Mouse (Mus musculus) liver, embryonic 14.5 days (tissue): ENCODE measurements around the gene Csnk1g2. TPM values are rescaled to one million over a fixed set of nuclear protein-coding genes. Genes with fewer than 3 reads are reported as not detected.
"Not testable (repeated sequence)": the region's sequence is repeated elsewhere in the genome, so short reads cannot be mapped to it uniquely, and the experiment has no call there.

Experiments used
- ATAC-seq: fragments of 200-750 bp; cut with Nextera tagmentation; 2 replicates; pipeline ENCODE4 v1.8.0; 2017; ENCODE audit warnings: moderate number of reproducible peaks, mild to moderate bottlenecking, moderate library complexity; ENCODE audit not compliant: insufficient read depth
- DNase-seq, 3 experiments: peaks; one replicate each; pipeline ENCODE4 v3.0.0-alpha.2; 2012 to 2013; ENCODE audit warnings: low read depth in 3 of 3, low spot score in 3 of 3
- H3K27ac ChIP-seq: fragments of 300-500 bp; sonication (generic); 2 replicates; pipeline ENCODE4 v1.5.1; 2014; ENCODE audit warnings: moderate library complexity, mild to moderate bottlenecking, control low read depth, inconsistent platforms
- H3K27me3 ChIP-seq: fragments of 300-500 bp; sonication (generic); 2 replicates; pipeline ENCODE4 v1.6.1; 2014; ENCODE audit warnings: mild to moderate bottlenecking, low read length, moderate library complexity; ENCODE audit not compliant: control insufficient read depth, insufficient read depth
- H3K36me3 ChIP-seq: fragments of 300-500 bp; sonication (generic); replicated peaks from 2 replicates; pipeline ENCODE4 v1.6.1; 2014; ENCODE audit warnings: low read depth; ENCODE audit not compliant: control insufficient read depth, insufficient read depth
- H3K4me1 ChIP-seq, 2 experiments: fragments of 200-500 bp in 1 of 2; fragments of 300-500 bp in 1 of 2; sonication (generic) in 1 of 2; replicated peaks; 2 replicates each; pipeline ENCODE4 v1.6.1; 2012 to 2014; ENCODE audit warnings: antibody characterized with exemption in 1 of 2, inconsistent platforms in 1 of 2, low read length in 1 of 2; ENCODE audit not compliant: control insufficient read depth in 2 of 2, insufficient read depth in 2 of 2
- H3K4me2 ChIP-seq: fragments of 300-500 bp; sonication (generic); 2 replicates; pipeline ENCODE4 v1.6.1; 2014; ENCODE audit warnings: low read depth, mild to moderate bottlenecking, control low read depth, moderate library complexity
- H3K4me3 ChIP-seq, 2 experiments: fragments of 200-500 bp in 1 of 2; fragments of 300-500 bp in 1 of 2; sonication (generic) in 1 of 2; 2 replicates each; pipeline ENCODE4 v1.5.1; 2012 to 2014; ENCODE audit warnings: low read depth in 2 of 2, low read length in 2 of 2, mild to moderate bottlenecking in 2 of 2, control low read depth in 1 of 2, inconsistent platforms in 1 of 2, moderate library complexity in 1 of 2; ENCODE audit not compliant: insufficient read depth in 1 of 2
- H3K9ac ChIP-seq: fragments of 300-500 bp; sonication (generic); replicated peaks from 2 replicates; pipeline ENCODE4 v1.6.1; 2014; ENCODE audit warnings: mild to moderate bottlenecking, control low read depth, moderate library complexity
- H3K9me3 ChIP-seq: fragments of 300-500 bp; sonication (generic); 2 replicates; pipeline ENCODE4 v1.6.1; 2016; ENCODE audit warnings: low read length, mixed read lengths; ENCODE audit not compliant: control insufficient read depth
- CTCF ChIP-seq: IDR thresholded peaks from 2 replicates; pipeline ENCODE4 v1.5.1; 2016; ENCODE audit warnings: antibody characterized with exemption, low read depth, control low read depth
- EP300 ChIP-seq: IDR thresholded peaks from 2 replicates; pipeline ENCODE4 v1.6.1; 2016; ENCODE audit warnings: antibody characterized with exemption, low read depth
- WGBS: fragments of 180-500 bp; shearing (Covaris S2); extraction: QIAGEN DNeasy Blood & Tissue Kit; methylation state at CpG from one replicate; pipeline ENCODE4 v1.1.7; 2014; ENCODE audit not compliant: insufficient replicate concordance; 5-methylcytosine and 5-hydroxymethylcytosine counted together
- polyA plus RNA-seq, 2 experiments: library from polyadenylated mRNA; depleted of rRNA in 1 of 2; stranded (reverse) in 1 of 2; unstranded in 1 of 2; fragments of >200 nt; fragmentation: Nextera tagmentation in 1 of 2; extraction: Ambion mirVana in 1 of 2; gene quantifications; 2 replicates each; pipeline versions ENCODE4 v1.2.1 to v1.2.3; 2012 to 2014

Csnk1g2 gene
- polyA plus RNA-seq, 2 experiments: 25.5 to 51.3 TPM

DNA sequence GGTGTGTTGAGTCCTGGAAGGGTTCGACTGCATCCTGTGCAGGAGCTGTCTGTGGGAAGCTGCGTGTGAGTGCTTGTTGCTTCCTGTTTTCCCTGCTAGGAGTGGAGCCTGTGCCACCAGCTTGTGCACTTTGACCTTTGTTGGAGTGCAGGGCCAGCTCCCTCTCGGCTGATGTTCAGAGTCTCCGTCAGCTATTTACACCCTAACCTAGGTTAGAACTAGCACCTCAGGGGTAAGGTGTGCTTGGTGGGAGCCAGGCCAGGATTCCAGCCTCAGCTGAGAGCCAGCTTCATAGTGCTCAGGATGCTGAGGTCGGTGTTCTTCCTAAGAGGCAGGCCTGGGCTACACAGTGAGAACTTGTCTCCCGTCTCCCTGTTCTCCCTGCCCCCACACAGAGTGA, 12.7 kb downstream of the Csnk1g2 start:
- Histone ChIP-seq H3K27ac (no peak overlapping the region), H3K27me3 (no peaks in the 10 kb centered on the region), H3K9ac (no peak overlapping the region), H3K4me3 (no peak overlapping the region), H3K4me1 (no peaks in the 10 kb centered on the region), H3K36me3 (peaks cover 31% of the 10 kb centered on the region), H3K4me2 (no peak overlapping the region), H3K9me3 (no peaks in the 10 kb centered on the region)
- no peak for DNase-seq
- no peak for ATAC-seq
- TF ChIP-seq CTCF: no peak
- TF ChIP-seq EP300: no peak
- 74% methylated on average over 6 of the region's 6 CpGs for WGBS

DNA sequence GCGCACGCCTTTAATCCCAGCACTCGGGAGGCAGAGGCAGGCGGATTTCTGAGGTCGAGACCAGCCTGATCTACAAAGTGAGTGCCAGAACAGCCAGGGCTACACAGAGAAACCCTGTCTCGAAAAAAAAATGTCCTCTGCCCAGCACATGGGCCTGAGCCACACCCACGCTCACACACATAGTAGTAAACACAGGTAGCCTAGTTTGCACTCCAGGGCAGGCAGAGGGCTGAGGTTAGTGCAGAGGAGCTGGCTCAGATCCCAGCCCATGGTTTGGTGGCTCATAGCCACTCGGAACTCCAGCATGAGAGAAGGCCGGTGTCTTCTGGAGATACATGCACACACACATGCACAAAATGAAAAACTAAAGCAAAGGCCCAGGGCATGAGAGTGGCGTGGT, 24.3 kb downstream of the Csnk1g2 start:
- H3K9ac ChIP-seq: no peak overlapping the region
- whole genome bisulfite sequencing: 77% methylated on average over 10 of the region's 10 CpGs
- no peak overlapping the region for H3K4me3 ChIP-seq
- no peaks in the 10 kb centered on the region for H3K27me3 ChIP-seq
- H3K36me3 ChIP-seq: no peaks in the 10 kb centered on the region; the same call in none of the 2 replicates
- H3K4me1 ChIP-seq: no peaks in the 10 kb centered on the region
- no peak for DNase-seq
- no peaks in the 10 kb centered on the region for H3K9me3 ChIP-seq
- H3K4me2 ChIP-seq: no peak overlapping the region
- H3K27ac ChIP-seq: no peak overlapping the region
- no peak for ATAC-seq
- TF ChIP-seq EP300 (no peak), CTCF (no peak)

DNA sequence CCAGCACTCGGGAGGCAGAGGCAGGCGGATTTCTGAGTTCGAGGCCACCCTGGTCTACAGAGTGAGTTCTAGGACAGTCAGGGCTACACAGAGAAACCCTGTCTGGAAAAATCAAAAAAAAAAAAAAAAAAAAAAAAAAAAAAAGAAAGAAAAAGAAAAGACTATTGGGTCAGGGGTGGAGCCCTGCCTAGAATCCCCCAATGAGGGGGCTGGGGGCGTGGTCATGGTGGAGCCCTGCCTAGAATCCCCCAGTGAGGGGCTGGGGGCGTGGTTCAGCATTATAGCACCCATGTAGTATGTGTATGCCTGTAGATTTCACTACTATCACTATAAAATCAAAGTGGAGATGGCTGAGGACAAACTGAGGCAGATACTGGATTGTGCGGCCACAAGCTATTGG, 27.3 kb downstream of the Csnk1g2 start:
- not testable (repeated sequence) for H3K9me3 ChIP-seq, H3K4me1 ChIP-seq, DNase-seq, H3K4me2 ChIP-seq, H3K27me3 ChIP-seq, H3K27ac ChIP-seq, H3K36me3 ChIP-seq, ATAC-seq, H3K9ac ChIP-seq, H3K4me3 ChIP-seq
- 68% methylated on average over 6 of the region's 6 CpGs for WGBS

DNA sequence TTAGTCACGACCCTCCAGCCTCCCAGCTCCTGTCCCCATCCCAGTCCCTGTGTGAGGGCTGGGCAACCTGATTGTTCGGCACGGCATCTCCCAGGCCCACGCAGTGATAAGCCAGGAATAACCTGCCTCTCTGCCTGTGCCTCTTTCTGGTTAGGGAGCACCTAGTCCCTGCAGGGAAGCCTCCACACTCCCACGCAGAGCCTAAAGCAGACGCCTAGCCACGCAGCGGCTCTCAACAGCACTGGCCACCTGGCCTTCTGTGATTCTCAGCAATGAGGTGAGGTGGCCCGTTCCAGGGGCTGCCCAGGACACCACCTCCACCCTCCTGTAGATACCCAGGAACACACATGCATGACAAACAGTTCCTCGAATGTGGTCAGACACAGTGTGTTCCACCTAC, 27.8 kb downstream of the Csnk1g2 start:
- no peaks in the 10 kb centered on the region for H3K27me3 ChIP-seq
- no peak overlapping the region for H3K4me3 ChIP-seq
- TF ChIP-seq EP300: no peak
- TF ChIP-seq CTCF: no peak
- no peaks in the 10 kb centered on the region for H3K9me3 ChIP-seq
- H3K9ac ChIP-seq: no peak overlapping the region
- H3K36me3 ChIP-seq: no peaks in the 10 kb centered on the region
- H3K4me2 ChIP-seq: no peak overlapping the region
- ATAC-seq (no peak), DNase-seq (no peak)
- 83% methylated on average over 10 of the region's 10 CpGs for WGBS
- H3K27ac ChIP-seq: no peak overlapping the region
- H3K4me1 ChIP-seq: peaks cover 1 to 4% of the 10 kb centered on the region in 2 experiments; a peak in 3 of 4 replicates

DNA sequence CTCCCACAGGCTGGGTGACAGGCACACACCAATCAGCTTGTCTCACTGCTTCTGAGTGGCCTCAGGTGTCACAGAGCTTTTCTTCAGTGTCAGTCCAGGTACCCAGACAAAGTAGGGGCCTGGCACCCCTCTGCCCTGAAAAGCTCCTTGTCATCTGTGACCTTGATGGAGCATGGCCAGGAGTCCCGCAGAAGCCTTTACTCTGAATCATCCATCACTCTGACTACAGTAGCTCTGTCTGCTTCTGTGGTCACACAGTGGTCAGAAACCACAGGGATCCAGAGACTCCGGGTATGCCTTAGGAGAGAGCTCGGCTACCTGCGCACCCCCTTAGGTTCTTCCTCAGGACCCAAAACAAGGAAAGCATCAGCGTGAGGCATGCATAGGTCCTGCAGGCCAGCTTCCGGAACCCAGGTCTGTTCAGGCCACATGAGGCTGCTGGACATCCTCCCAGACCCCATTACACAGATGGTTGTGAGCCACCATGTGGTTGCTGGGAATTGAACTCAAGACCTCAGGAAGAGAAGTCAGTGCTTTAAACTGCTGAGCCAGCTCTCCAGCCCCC, 30.6 kb downstream of the Csnk1g2 start:
- Histone ChIP-seq H3K36me3 (no peaks in the 10 kb centered on the region), H3K9ac (no peak overlapping the region)

More for the DNA sequence above, 30.6 kb downstream of the Csnk1g2 start:
- Histone ChIP-seq H3K4me3 (no peak overlapping the region), H3K4me2 (no peak overlapping the region), H3K9me3 (no peaks in the 10 kb centered on the region), H3K4me1 (peaks cover 14 to 22% of the 10 kb centered on the region in 2 experiments), H3K27me3 (no peaks in the 10 kb centered on the region), H3K27ac (no peak overlapping the region)
- WGBS: 69% methylated on average over 6 of the region's 6 CpGs
- TF ChIP-seq EP300 (no peak), CTCF (no peak)
- DNase-seq (no peak), ATAC-seq (no peak)
